Comparison of ENCODE assay signal across 9 mouse cellular contexts in the genomic region with DNA sequence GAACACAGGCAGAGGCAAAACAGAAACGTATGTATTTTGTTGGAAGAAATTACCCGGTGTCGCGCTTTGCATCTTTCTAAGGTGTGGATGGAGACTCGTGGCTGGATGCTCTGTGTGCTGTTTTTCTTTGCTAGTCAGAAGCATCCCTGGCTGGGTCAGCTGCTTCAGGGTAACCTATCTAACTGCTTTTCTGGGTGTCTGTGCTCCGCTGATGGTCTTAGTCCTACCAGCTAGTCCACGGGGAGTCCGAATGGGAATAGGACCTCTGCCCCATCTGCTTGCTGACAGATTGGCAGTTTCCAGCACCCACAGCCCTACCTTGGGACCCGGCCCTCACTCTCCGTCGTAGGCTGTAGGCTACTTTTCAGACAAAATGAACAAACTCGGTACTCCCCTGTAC. TPM values are rescaled to one million over a fixed set of nuclear protein-coding genes. Genes with fewer than 3 reads are reported as not detected.
DNase-seq lines count a peak whose midpoint lies in the region; ATAC-seq and TF ChIP-seq lines count a peak whose summit lies in the region.
"Had no signal": no experiment of that assay in that cellular context is flagged by ENCODE, and none has a peak within 500 bp of the region (broad histone marks: within the 10 kb centered on the region; RNA-seq: fewer than 3 reads in every experiment).

No protein-coding gene starts in this region.

- DNase-seq in cerebellum, adult 2 months, result peak in 1 of 2 experiments; percentile 56
- DNase-seq in cerebellum, adult 11 months, result no peak
- no peak for DNase-seq in lung, postnatal 25 days (ENCODE audit: low spot score)
- no peak for DNase-seq in left cerebral cortex, adult 8-10 months (ENCODE audit: low spot score in 2 of 2)
- DNase-seq in retina, postnatal 1 day, result no peak

- 4% methylated on average over 12 of the region's 12 CpGs for WGBS in cerebellum, adult 2 months
- WGBS in lung, embryonic 16.5 days, result 30% methylated on average over 12 of the region's 12 CpGs
- 35% methylated on average over 12 of the region's 12 CpGs for WGBS in intestine, postnatal 0 days
- 35% methylated on average over 12 of the region's 12 CpGs for WGBS in small intestine, adult 2 months

- peak overlapping the region; percentile 81 for H3K4me2 ChIP-seq in lung, embryonic 16.5 days (ENCODE audit: low read depth, low read length)
- H3K4me2 ChIP-seq in intestine, postnatal 0 days (replicated peaks; ENCODE audit: low read depth), result peak overlapping the region; percentile 74

- no peaks in the 10 kb centered on the region for H3K9me3 ChIP-seq in lung, embryonic 16.5 days (ENCODE audit: control insufficient read depth, low read length)
- H3K9me3 ChIP-seq in intestine, postnatal 0 days (ENCODE audit: control insufficient read depth), result no peaks in the 10 kb centered on the region

- peak overlapping the region; percentile 54 for H3K4me3 ChIP-seq in cerebellum, adult 2 months (replicated peaks; ENCODE audit: insufficient read depth, low read depth, low read length)
- H3K4me3 ChIP-seq in lung, embryonic 16.5 days (ENCODE audit: low read length), result peak overlapping the region; percentile 59
- H3K4me3 ChIP-seq in intestine, postnatal 0 days (ENCODE audit: low read depth, low read length), result peak overlapping the region; percentile 44
- H3K4me3 ChIP-seq in small intestine, adult 2 months (ENCODE audit: low read depth, low read length), result peak overlapping the region; percentile 58

- TF ChIP-seq POLR2A in cerebellum, adult 2 months (IDR thresholded peaks at IDR 0.05; ENCODE audit: borderline replicate concordance, insufficient read depth, low read length), result no peak
- TF ChIP-seq POLR2A in small intestine, adult 2 months (IDR thresholded peaks at IDR 0.05; ENCODE audit: low read depth, low read length), result no peak

- H3K27ac ChIP-seq in cerebellum, adult 2 months (ENCODE audit: insufficient read depth, low read length), result peak overlapping the region; percentile 78
- no peak overlapping the region for H3K27ac ChIP-seq in lung, embryonic 16.5 days (ENCODE audit: low read length)
- H3K27ac ChIP-seq in intestine, postnatal 0 days (ENCODE audit: low read depth, low read length), result no peak overlapping the region
- H3K27ac ChIP-seq in small intestine, adult 2 months (ENCODE audit: insufficient read depth, low read depth, low read length), result no peak overlapping the region

- no peaks in the 10 kb centered on the region for H3K27me3 ChIP-seq in cerebellum, adult 2 months (ENCODE audit: control insufficient read depth, insufficient read depth, low read length)
- peaks cover 34% of the 10 kb centered on the region for H3K27me3 ChIP-seq in lung, embryonic 16.5 days (ENCODE audit: control insufficient read depth, insufficient read depth, low read depth, low read length)
- H3K27me3 ChIP-seq in intestine, postnatal 0 days (replicated peaks; ENCODE audit: control insufficient read depth, insufficient read depth, low read length), result peaks cover 27% of the 10 kb centered on the region
- H3K27me3 ChIP-seq in small intestine, adult 2 months (ENCODE audit: control insufficient read depth, insufficient read depth, low read length), result 0 out of 2 replicates have a peak, but pooled peaks cover 9% of the 10 kb centered on the region

- no peak for TF ChIP-seq CTCF in cerebellum, adult 2 months (IDR thresholded peaks at IDR 0.05; ENCODE audit: borderline replicate concordance, insufficient read depth, low read depth, low read length)
- TF ChIP-seq CTCF in intestine, postnatal 0 days (IDR thresholded peaks at IDR 0.05; ENCODE audit: low read depth), result no peak
- TF ChIP-seq CTCF in small intestine, adult 2 months (IDR thresholded peaks at IDR 0.05; ENCODE audit: extremely low read depth, insufficient read length, insufficient replicate concordance, low read depth, low read length), result no peak

- H3K4me1 ChIP-seq in cerebellum, adult 2 months (ENCODE audit: control insufficient read depth, insufficient read depth, low read length), result peaks cover 33% of the 10 kb centered on the region
- H3K4me1 ChIP-seq in lung, embryonic 16.5 days (replicated peaks; ENCODE audit: control insufficient read depth, insufficient read depth, low read length), result 0 out of 2 replicates have a peak, but pooled peaks cover 3% of the 10 kb centered on the region
- no peaks in the 10 kb centered on the region; the same call in 1 of the 2 replicates for H3K4me1 ChIP-seq in intestine, postnatal 0 days (replicated peaks; ENCODE audit: control insufficient read depth, insufficient read depth, low read length)
- H3K4me1 ChIP-seq in small intestine, adult 2 months (ENCODE audit: control insufficient read depth, insufficient read depth, insufficient read length, low read length), result no peaks in the 10 kb centered on the region; the same call in 1 of the 2 replicates

- H3K9ac ChIP-seq in lung, embryonic 16.5 days (ENCODE audit: low read length), result peak overlapping the region; percentile 64
- no peak overlapping the region for H3K9ac ChIP-seq in intestine, postnatal 0 days (ENCODE audit: low read depth, low read length)

- no peaks in the 10 kb centered on the region for H3K36me3 ChIP-seq in lung, embryonic 16.5 days (ENCODE audit: control insufficient read depth, insufficient read depth, low read length)
- H3K36me3 ChIP-seq in intestine, postnatal 0 days (ENCODE audit: control insufficient read depth, insufficient read depth), result no peaks in the 10 kb centered on the region
- H3K36me3 ChIP-seq in small intestine, adult 2 months (ENCODE audit: control insufficient read depth, insufficient read depth, low read length), result no peaks in the 10 kb centered on the region

- ATAC-seq in lung, embryonic 16.5 days (ENCODE audit: low read depth), result no peak
- no peak for ATAC-seq in intestine, postnatal 0 days

RNA-seq across cellular contexts. Expression of a gene that starts 2.0 kb away (rescaled TPM):
- 96.2 and 106 TPM in 2 replicates for polyA plus RNA-seq in cerebellum, adult 2 months (2012; rRNA removed)
- 11.4 and 11.8 TPM in 2 replicates for polyA plus RNA-seq in lung, embryonic 16.5 days (2015; fragmentation: Nextera tagmentation; extraction: Ambion mirVana)
- 1.3 and 1.6 TPM in 2 replicates for polyA plus RNA-seq in intestine, postnatal 0 days (2015; fragmentation: Nextera tagmentation; extraction: Ambion mirVana)
- polyA plus RNA-seq in small intestine, adult 2 months (2012; rRNA removed), result 1.2 and 2.9 TPM in 2 replicates
- 10 to 100 TPM; 68.6 to 75.8 (median 73.9) TPM for total RNA-seq in left cerebral cortex, adult 8-10 months (2022)
- total RNA-seq: granulocyte monocyte progenitor cell, adult 5-6 weeks had no signal
